In the genomic region with DNA sequence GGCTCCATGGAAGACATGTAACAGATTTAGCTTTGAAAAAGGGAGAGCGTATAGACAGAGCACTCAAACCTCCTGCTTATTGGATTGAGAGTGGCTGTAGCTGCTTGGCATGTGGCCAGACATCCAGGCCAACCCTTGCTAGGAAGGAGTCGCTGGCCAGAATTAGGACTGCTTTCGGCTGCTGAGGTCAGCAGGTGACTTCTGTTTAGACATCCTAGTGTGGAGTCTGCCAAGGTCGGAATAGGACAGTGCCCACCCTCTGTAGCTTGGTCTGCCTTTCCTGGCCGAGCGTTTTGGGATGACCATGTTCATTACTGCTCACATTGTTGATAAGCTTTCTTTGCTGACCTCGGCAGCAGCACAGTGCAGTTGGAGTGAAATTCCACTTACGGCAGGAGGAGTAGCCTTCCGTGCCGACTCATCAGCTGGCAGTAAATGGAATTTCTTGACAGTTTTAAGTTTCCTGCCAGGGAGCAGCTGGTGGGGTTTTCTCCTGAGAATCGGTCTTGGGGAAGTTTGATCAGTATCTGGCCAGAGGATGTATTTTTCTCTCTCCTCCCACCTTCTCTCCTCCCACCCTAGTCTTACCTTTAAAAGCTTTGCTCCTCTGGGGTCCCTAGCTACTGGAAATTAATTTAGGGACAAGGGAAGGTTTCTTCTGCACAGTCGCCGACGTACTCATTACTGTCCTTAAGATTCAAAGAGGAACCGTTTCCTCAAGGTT, we compare ENCODE assay signal across 8 mouse cellular contexts.
DNase-seq lines count a peak whose midpoint lies in the region; ATAC-seq and TF ChIP-seq lines count a peak whose summit lies in the region.
"Had no signal": no experiment of that assay in that cellular context is flagged by ENCODE, and none has a peak within 500 bp of the region (broad histone marks: within the 10 kb centered on the region; RNA-seq: fewer than 3 reads in every experiment).

No protein-coding gene starts in this region.

- no peak overlapping the region for H3K9ac ChIP-seq in heart, embryonic 12.5 days
- no peak overlapping the region for H3K9ac ChIP-seq in liver, postnatal 0 days (replicated peaks)
- H3K9ac ChIP-seq in stomach, embryonic 16.5 days (ENCODE audit: low read length) = no peak overlapping the region
- H3K9ac ChIP-seq: midbrain, embryonic 12.5 days had no signal

- 43% methylated on average over 15 of the region's 15 CpGs for WGBS in heart, embryonic 12.5 days
- 61% methylated on average over 15 of the region's 15 CpGs for WGBS in liver, postnatal 0 days (ENCODE audit: insufficient replicate concordance)
- 43% methylated on average over 15 of the region's 15 CpGs for WGBS in stomach, embryonic 16.5 days

- DNase-seq in right cerebral cortex, postnatal 14 days = peak; percentile 16
- DNase-seq in right cerebral cortex, postnatal 25 days = no peak
- peak; percentile 89 to 91 for DNase-seq in cerebellum, postnatal 10 days
- DNase-seq in liver, postnatal 0 days = peak; percentile 38

- peaks cover 8% of the 10 kb centered on the region for H3K4me1 ChIP-seq in heart, embryonic 12.5 days (replicated peaks)
- no peaks in the 10 kb centered on the region for H3K4me1 ChIP-seq in liver, postnatal 0 days (ENCODE audit: insufficient read depth)
- H3K4me1 ChIP-seq in stomach, embryonic 16.5 days (ENCODE audit: control insufficient read depth, insufficient read depth, low read length) = peaks cover 9% of the 10 kb centered on the region
- H3K4me1 ChIP-seq: midbrain, embryonic 12.5 days had no signal

- H3K4me2 ChIP-seq in heart, embryonic 12.5 days = peak overlapping the region; percentile 58
- H3K4me2 ChIP-seq in liver, postnatal 0 days (ENCODE audit: low read depth, low read length) = no peak overlapping the region
- H3K4me2 ChIP-seq in stomach, embryonic 16.5 days (ENCODE audit: low read depth, low read length) = no peak overlapping the region
- H3K4me2 ChIP-seq: midbrain, embryonic 12.5 days had no signal

- no peaks in the 10 kb centered on the region for H3K36me3 ChIP-seq in heart, embryonic 12.5 days
- no peaks in the 10 kb centered on the region for H3K36me3 ChIP-seq in liver, postnatal 0 days (replicated peaks; ENCODE audit: insufficient read depth, low read length)
- no peaks in the 10 kb centered on the region for H3K36me3 ChIP-seq in stomach, embryonic 16.5 days (ENCODE audit: control insufficient read depth, insufficient read depth, low read length)
- H3K36me3 ChIP-seq: midbrain, embryonic 12.5 days had no signal

- TF ChIP-seq EP300 in liver, postnatal 0 days (IDR thresholded peaks at IDR 0.05; ENCODE audit: low read depth) = no peak

- H3K9me3 ChIP-seq in heart, embryonic 12.5 days (replicated peaks) = no peaks in the 10 kb centered on the region
- no peaks in the 10 kb centered on the region for H3K9me3 ChIP-seq in liver, postnatal 0 days (ENCODE audit: low read length)
- no peaks in the 10 kb centered on the region for H3K9me3 ChIP-seq in stomach, embryonic 16.5 days (replicated peaks; ENCODE audit: control insufficient read depth, low read length)
- H3K9me3 ChIP-seq: midbrain, embryonic 12.5 days had no signal

- ATAC-seq in heart, embryonic 12.5 days (ENCODE audit: insufficient number of reproducible peaks, low FRiP score) = no peak
- ATAC-seq in liver, postnatal 0 days = no peak
- peak; percentile 41; the same call in 1 of the 2 replicates for ATAC-seq in stomach, embryonic 16.5 days (ENCODE audit: insufficient read depth, low FRiP score)
- no peak for ATAC-seq in megakaryocyte-erythroid progenitor cell, adult 5-6 weeks (replicated peaks; ENCODE audit: low FRiP score, low TSS enrichment, poor library complexity, severe bottlenecking)

- no peak for TF ChIP-seq CTCF in liver, postnatal 0 days (IDR thresholded peaks at IDR 0.05; ENCODE audit: low read depth)

- no peak overlapping the region for H3K4me3 ChIP-seq in heart, embryonic 12.5 days
- no peak overlapping the region for H3K4me3 ChIP-seq in liver, postnatal 0 days (ENCODE audit: low read depth, low read length)
- H3K4me3 ChIP-seq in stomach, embryonic 16.5 days (replicated peaks; ENCODE audit: low read length) = no peak overlapping the region
- H3K4me3 ChIP-seq: midbrain, embryonic 12.5 days had no signal

- H3K27ac ChIP-seq in heart, embryonic 12.5 days (ENCODE audit: poor library complexity, severe bottlenecking) = no peak overlapping the region
- H3K27ac ChIP-seq in liver, postnatal 0 days (ENCODE audit: low read depth) = no peak overlapping the region
- H3K27ac ChIP-seq in stomach, embryonic 16.5 days (ENCODE audit: low read length) = no peak overlapping the region
- H3K27ac ChIP-seq: midbrain, embryonic 12.5 days had no signal

- no peaks in the 10 kb centered on the region for H3K27me3 ChIP-seq in heart, embryonic 12.5 days (replicated peaks)
- H3K27me3 ChIP-seq in liver, postnatal 0 days (ENCODE audit: insufficient read depth, low read length) = no peaks in the 10 kb centered on the region
- H3K27me3 ChIP-seq in stomach, embryonic 16.5 days (ENCODE audit: control insufficient read depth, insufficient read depth, low read length) = no peaks in the 10 kb centered on the region
- H3K27me3 ChIP-seq: midbrain, embryonic 12.5 days had no signal
